Mouse (Mus musculus) CH12.LX (cell line): Measurements from ENCODE around the gene Pus10. TPM values are rescaled to one million over a fixed set of nuclear protein-coding genes. Genes with fewer than 3 reads are reported as not detected.

Source experiments
- DNase-seq: peaks from one replicate; pipeline ENCODE4 v3.0.0-alpha.2; 2013; ENCODE audit errors: extremely low read depth
- H3K27ac ChIP-seq: 2 replicates; pipeline ENCODE4 v1.5.1; 2012; ENCODE audit warnings: low read depth, mild to moderate bottlenecking, control low read depth, moderate library complexity; ENCODE audit not compliant: insufficient read depth
- H3K27me3 ChIP-seq: replicated peaks from 2 replicates; pipeline ENCODE3; 2012; ENCODE audit warnings: inconsistent platforms
- H3K36me3 ChIP-seq, 2 experiments: replicated peaks in 1 of 2; 2 replicates each; pipeline versions ENCODE3 to v1.6.1; 2012; ENCODE audit warnings: inconsistent platforms in 1 of 2, low read length in 1 of 2, mild to moderate bottlenecking in 1 of 2, mixed read lengths in 1 of 2, moderate library complexity in 1 of 2; ENCODE audit not compliant: control insufficient read depth in 1 of 2, insufficient read depth in 1 of 2
- H3K4me1 ChIP-seq, 2 experiments: 2 replicates each; pipeline ENCODE4 v1.6.1; 2012; ENCODE audit warnings: inconsistent platforms in 1 of 2, moderate library complexity in 1 of 2; ENCODE audit not compliant: insufficient read depth in 2 of 2, control insufficient read depth in 1 of 2
- H3K4me2 ChIP-seq: 2 replicates; pipeline ENCODE4 v1.6.1; 2012; ENCODE audit warnings: low read depth, mild to moderate bottlenecking, control low read depth; ENCODE audit not compliant: poor library complexity, insufficient read depth, severe bottlenecking
- H3K4me3 ChIP-seq, 3 experiments: fragments of 150-350 bp in 1 of 3; sonication (generic) in 1 of 3; replicated peaks in 1 of 3; 2 replicates each; pipeline versions ENCODE3 to v1.5.1; 2011 to 2012; ENCODE audit warnings: low read depth in 2 of 3, low read length in 2 of 3, mild to moderate bottlenecking in 2 of 3, moderate library complexity in 2 of 3, control low read depth in 1 of 3, improper control_type of control experiment in 1 of 3, inconsistent platforms in 1 of 3, mixed read lengths in 1 of 3; ENCODE audit not compliant: poor library complexity in 1 of 3
- H3K79me2 ChIP-seq: replicated peaks from 2 replicates; pipeline ENCODE4 v1.6.1; 2012; ENCODE audit warnings: mild to moderate bottlenecking, moderate library complexity; ENCODE audit not compliant: control insufficient read depth, poor library complexity, insufficient read depth, severe bottlenecking; ENCODE audit errors: extremely low read depth
- H3K9ac ChIP-seq: 2 replicates; pipeline ENCODE4 v1.6.1; 2012; ENCODE audit warnings: low read depth, mild to moderate bottlenecking, control low read depth, moderate library complexity; ENCODE audit not compliant: insufficient read depth
- H3K9me3 ChIP-seq: replicated peaks from 2 replicates; pipeline ENCODE3; 2012; ENCODE audit warnings: low read length, inconsistent platforms, mixed read lengths
- BHLHE40 ChIP-seq: IDR thresholded peaks from 2 replicates; pipeline ENCODE4 v1.6.1; 2011; ENCODE audit warnings: mild to moderate bottlenecking, low read depth, low read length, improper control_type of control experiment
- CHD1 ChIP-seq: IDR thresholded peaks from 2 replicates; pipeline ENCODE4 v1.6.1; 2012; ENCODE audit warnings: low read depth, low read length, improper control_type of control experiment, inconsistent platforms
- CHD2 ChIP-seq: IDR thresholded peaks from 2 replicates; pipeline ENCODE4 v1.6.1; 2011; ENCODE audit warnings: low read length, improper control_type of control experiment
- CTCF ChIP-seq, 2 experiments: IDR thresholded peaks in 1 of 2; conservative IDR thresholded peaks in 1 of 2; 2 replicates each; pipeline ENCODE4 v1.5.1; 2011 to 2012; ENCODE audit warnings: low read depth in 2 of 2, low read length in 2 of 2, improper control_type of control experiment in 1 of 2, inconsistent platforms in 1 of 2, mild to moderate bottlenecking in 1 of 2, moderate library complexity in 1 of 2
- E2F4 ChIP-seq: IDR thresholded peaks from 2 replicates; pipeline ENCODE4 v1.6.1; 2011; ENCODE audit warnings: low read depth, low read length, improper control_type of control experiment; ENCODE audit not compliant: insufficient replicate concordance
- EP300 ChIP-seq: IDR thresholded peaks from 2 replicates; pipeline ENCODE4 v1.6.1; 2011; ENCODE audit warnings: low read length, improper control_type of control experiment
- ETS1 ChIP-seq: conservative IDR thresholded peaks from 2 replicates; pipeline ENCODE4 v1.6.1; 2012; ENCODE audit warnings: low read depth, mild to moderate bottlenecking, inconsistent platforms, low read length, improper control_type of control experiment, moderate library complexity
- GABPA ChIP-seq: IDR thresholded peaks from 2 replicates; pipeline ENCODE4 v1.6.1; 2012; ENCODE audit warnings: low read depth, low read length, improper control_type of control experiment, inconsistent platforms; ENCODE audit not compliant: insufficient replicate concordance
- HCFC1 ChIP-seq: IDR thresholded peaks from 2 replicates; pipeline ENCODE4 v1.6.1; 2012; ENCODE audit warnings: low read depth, mild to moderate bottlenecking, inconsistent platforms, low read length, improper control_type of control experiment
- IRF4 ChIP-seq: IDR thresholded peaks from 2 replicates; pipeline ENCODE4 v1.6.1; 2014; ENCODE audit warnings: low read depth, mild to moderate bottlenecking, inconsistent platforms, low read length, improper control_type of control experiment
- JUN ChIP-seq: IDR thresholded peaks from 2 replicates; pipeline ENCODE4 v1.6.1; 2011; ENCODE audit warnings: low read depth, mild to moderate bottlenecking, low read length, improper control_type of control experiment, moderate library complexity; ENCODE audit not compliant: insufficient read depth
- JUND ChIP-seq: conservative IDR thresholded peaks from 2 replicates; pipeline ENCODE4 v1.6.1; 2011; ENCODE audit warnings: low read depth, low read length, improper control_type of control experiment
- MAX ChIP-seq: IDR thresholded peaks from 2 replicates; pipeline ENCODE4 v1.6.1; 2011; ENCODE audit warnings: low read length, improper control_type of control experiment
- MAZ ChIP-seq: IDR thresholded peaks from 2 replicates; pipeline ENCODE4 v1.6.1; 2012; ENCODE audit warnings: low read depth, mild to moderate bottlenecking, inconsistent platforms, low read length, improper control_type of control experiment, moderate library complexity
- MEF2A ChIP-seq: IDR thresholded peaks from 2 replicates; pipeline ENCODE4 v1.6.1; 2014; ENCODE audit warnings: low read depth, mild to moderate bottlenecking, inconsistent platforms, low read length, improper control_type of control experiment, borderline replicate concordance
- MXI1 ChIP-seq: IDR thresholded peaks from 2 replicates; pipeline ENCODE4 v1.6.1; 2011; ENCODE audit warnings: mild to moderate bottlenecking, low read depth, low read length, improper control_type of control experiment
- MYC ChIP-seq: IDR thresholded peaks from 2 replicates; pipeline ENCODE4 v1.6.1; 2011; ENCODE audit warnings: low read depth, mild to moderate bottlenecking, improper control_type of control experiment, low read length
- NELFE ChIP-seq: IDR thresholded peaks from 2 replicates; pipeline ENCODE4 v1.6.1; 2011; ENCODE audit warnings: low read depth, low read length, improper control_type of control experiment
- PAX5 ChIP-seq: IDR thresholded peaks from 2 replicates; pipeline ENCODE4 v1.6.1; 2012; ENCODE audit warnings: low read length, inconsistent platforms, mixed read lengths
- POLR2A ChIP-seq: IDR thresholded peaks from 2 replicates; pipeline ENCODE4 v1.6.1; 2011; ENCODE audit warnings: low read depth, mild to moderate bottlenecking, improper control_type of control experiment, low read length
- RCOR1 ChIP-seq: conservative IDR thresholded peaks from 2 replicates; pipeline ENCODE4 v1.6.1; 2012; ENCODE audit warnings: low read depth, mild to moderate bottlenecking, inconsistent platforms, low read length, improper control_type of control experiment
- SIN3A ChIP-seq: IDR thresholded peaks from 2 replicates; pipeline ENCODE4 v1.6.1; 2012; ENCODE audit warnings: low read length, improper control_type of control experiment, inconsistent platforms
- TBP ChIP-seq: conservative IDR thresholded peaks from 2 replicates; pipeline ENCODE4 v1.6.1; 2011; ENCODE audit warnings: low read depth, low read length, improper control_type of control experiment
- USF1 ChIP-seq: IDR thresholded peaks from 2 replicates; pipeline ENCODE4 v1.6.1; 2014; ENCODE audit warnings: low read depth, mild to moderate bottlenecking, inconsistent platforms, low read length, improper control_type of control experiment
- USF2 ChIP-seq: conservative IDR thresholded peaks from 2 replicates; pipeline ENCODE4 v1.6.1; 2011; ENCODE audit warnings: low read depth, low read length, improper control_type of control experiment
- ZC3H11A ChIP-seq: IDR thresholded peaks from 2 replicates; pipeline ENCODE4 v1.6.1; 2012; ENCODE audit warnings: low read depth, mild to moderate bottlenecking, inconsistent platforms, low read length, improper control_type of control experiment
- ZKSCAN1 ChIP-seq: IDR thresholded peaks from 2 replicates; pipeline ENCODE4 v1.6.1; 2012; ENCODE audit warnings: low read depth, inconsistent platforms, low read length, improper control_type of control experiment, borderline replicate concordance
- ZMIZ1 ChIP-seq: IDR thresholded peaks from 2 replicates; pipeline ENCODE4 v1.6.1; 2012; ENCODE audit warnings: low read depth, mild to moderate bottlenecking, inconsistent platforms, low read length, improper control_type of control experiment
- dilution Hi-C: fragments of 300-500 bp; cut with MboI; formaldehyde crosslinking; loops from 2 replicates; pipeline ENCODE4 v1.14.3; 2020; ENCODE audit warnings: low sequenced_read_pairs; ENCODE audit not compliant: extremely low pct_unique_long_range_greater_than_20kb, extremely low pct_ligation_motif_present
- in situ Hi-C: fragments of 300-500 bp; cut with MboI; formaldehyde crosslinking; loops from 3 replicates; pipeline ENCODE4 v1.14.3; 2019; ENCODE audit warnings: low sequenced_read_pairs, low pct_ligation_motif_present, low pct_unique_long_range_greater_than_20kb, mixed read lengths
- polyA plus RNA-seq: library from polyadenylated mRNA; unstranded; fragments of >175 nt; gene quantifications from 2 replicates; pipeline ENCODE4 v1.2.1, GENCODE M21; 2012; ENCODE audit warnings: low read depth; ENCODE audit not compliant: insufficient read length
- total RNA-seq, 2 experiments: library from RNA; depleted of rRNA; stranded (reverse); fragments of 300-350 nt in 1 of 2; fragments of >200 nt in 1 of 2; gene quantifications; 2 replicates each; pipeline ENCODE4 v1.2.3; 2012 to 2014

Pus10 gene
- total and polyA plus RNA-seq, 3 experiments: 57.6 to 113 (median 92.3) TPM

GRCm38 (mm10) chr11:23770760-23771506 is 105.5 kb downstream of the Pus10 start, which contains the start of gene Rel (continued):
- TF ChIP-seq SIN3A: peak; percentile 87
- TF ChIP-seq ZMIZ1: peak; percentile 87
- no peak; the same call in none of the 2 replicates for TF ChIP-seq MAX
- TF ChIP-seq RCOR1: no peak
- no peak for TF ChIP-seq ZC3H11A
- no peak for TF ChIP-seq HCFC1
- peak; percentile 82; the same call in 1 of the 2 replicates for TF ChIP-seq E2F4
- TF ChIP-seq CHD2: peak; percentile 67; the same call in 1 of the 2 replicates

- DNase-seq: no peak
- Histone ChIP-seq H3K36me3 (peaks cover 0 to 3% of the 10 kb centered on the region in 2 experiments), H3K9ac (peak overlapping the region; percentile 41), H3K4me2 (peak overlapping the region; percentile 39), H3K27me3 (no peaks in the 10 kb centered on the region), H3K9me3 (peaks cover 10% of the 10 kb centered on the region), H3K79me2 (peaks cover 21% of the 10 kb centered on the region), H3K27ac (peak overlapping the region; percentile 97), H3K4me3 (peak overlapping the region; percentile 36 to 86 (median 61)), H3K4me1 (peaks cover 2 to 28% of the 10 kb centered on the region in 2 experiments; a peak in 2 of 4 replicates)
- in situ Hi-C loops: no loop called here
- dilution Hi-C loops: no loop called here
- TF ChIP-seq MAX: peak; percentile 7; the same call in 1 of the 2 replicates
- TF ChIP-seq BHLHE40: peak; percentile 48
- TF ChIP-seq EP300: no peak
- TF ChIP-seq MXI1: no peak
- no peak for TF ChIP-seq ZKSCAN1
- no peak for TF ChIP-seq GABPA
- no peak for TF ChIP-seq USF1
- TF ChIP-seq MYC: peak; percentile 50
- TF ChIP-seq HCFC1: no peak
- no peak for TF ChIP-seq CTCF (conservative IDR thresholded peaks at IDR 0.05 in 1 of 2, IDR thresholded peaks at IDR 0.05 in 1 of 2; ENCODE audit: low read depth in 2 of 2, low read length in 2 of 2)
- TF ChIP-seq IRF4: peak; percentile 54; the same call in 1 of the 2 replicates
- TF ChIP-seq USF2: 0 out of 2 replicates have a peak, but pooled peaks have one; percentile 14
- no peak for TF ChIP-seq ZMIZ1
- TF ChIP-seq TBP: no peak; the same call in 1 of the 2 replicates
- no peak for TF ChIP-seq MEF2A
- no peak; the same call in 1 of the 2 replicates for TF ChIP-seq ETS1
- TF ChIP-seq JUND: no peak
- no peak for TF ChIP-seq PAX5
- TF ChIP-seq MAZ: peak; percentile 11; the same call in 1 of the 2 replicates
- TF ChIP-seq JUN: no peak
- TF ChIP-seq POLR2A: peak; percentile 54
- TF ChIP-seq CHD1: peak; percentile 76; the same call in 1 of the 2 replicates
- TF ChIP-seq NELFE: no peak
- TF ChIP-seq RCOR1: no peak
- 0 out of 2 replicates have a peak, but pooled peaks have one; percentile 20 for TF ChIP-seq SIN3A
- no peak for TF ChIP-seq ZC3H11A
- TF ChIP-seq CHD2: no peak
Observed at GRCm38 (mm10) chr11:23771507-23772097, 106.1 kb downstream of the Pus10 start.
